Mouse (Mus musculus) stomach, embryonic 16.5 days (tissue): ENCODE measurements around the gene Snx11. TPM values are rescaled to one million over a fixed set of nuclear protein-coding genes. Genes with fewer than 3 reads are reported as not detected.

Experiments
- ATAC-seq: fragments of 200-750 bp; cut with Nextera tagmentation; 2 replicates; pipeline ENCODE4 v1.8.0; 2017; ENCODE audit warnings: moderate number of reproducible peaks, moderate TSS enrichment; ENCODE audit not compliant: insufficient read depth, low FRiP score
- H3K27ac ChIP-seq: fragments of 300-500 bp; sonication (generic); 2 replicates; pipeline ENCODE4 v1.5.1; 2014; ENCODE audit warnings: low read length
- H3K27me3 ChIP-seq: fragments of 300-500 bp; sonication (generic); 2 replicates; pipeline ENCODE4 v1.6.1; 2014; ENCODE audit warnings: low read length, control low read depth, mixed read lengths; ENCODE audit not compliant: control insufficient read depth, insufficient read depth
- H3K36me3 ChIP-seq: fragments of 300-500 bp; sonication (generic); 2 replicates; pipeline ENCODE4 v1.6.1; 2014; ENCODE audit warnings: low read length; ENCODE audit not compliant: control insufficient read depth, insufficient read depth
- H3K4me1 ChIP-seq: fragments of 300-500 bp; sonication (generic); 2 replicates; pipeline ENCODE4 v1.6.1; 2014; ENCODE audit warnings: low read length, control low read depth, mixed read lengths; ENCODE audit not compliant: control insufficient read depth, insufficient read depth
- H3K4me2 ChIP-seq: fragments of 300-500 bp; sonication (generic); 2 replicates; pipeline ENCODE4 v1.6.1; 2014; ENCODE audit warnings: low read depth, low read length, mixed read lengths
- H3K4me3 ChIP-seq: fragments of 300-500 bp; sonication (generic); replicated peaks from 2 replicates; pipeline ENCODE4 v1.5.1; 2014; ENCODE audit warnings: mild to moderate bottlenecking, low read length
- H3K9ac ChIP-seq: fragments of 300-500 bp; sonication (generic); 2 replicates; pipeline ENCODE4 v1.6.1; 2014; ENCODE audit warnings: low read length
- H3K9me3 ChIP-seq: fragments of 300-500 bp; sonication (generic); replicated peaks from 2 replicates; pipeline ENCODE4 v1.6.1; 2016; ENCODE audit warnings: low read length, control low read depth; ENCODE audit not compliant: control insufficient read depth
- WGBS: fragments of 180-500 bp; shearing (Covaris S2); extraction: QIAGEN DNeasy Blood & Tissue Kit; methylation state at CpG from one replicate; pipeline ENCODE4 v1.1.7; 2014; 5-methylcytosine and 5-hydroxymethylcytosine counted together
- polyA plus RNA-seq: library from polyadenylated mRNA; unstranded; fragments of >200 nt; fragmentation: Nextera tagmentation; extraction: Ambion mirVana; gene quantifications from 2 replicates; pipeline ENCODE4 v1.2.1, GENCODE M21; 2015

The Snx11 gene
- polyA plus RNA-seq, 1 experiment from 2014 or later: 14.6 TPM

- Histone ChIP-seq H3K36me3 (no peaks in the 10 kb centered on the region), H3K4me2 (no peak overlapping the region), H3K27me3 (no peaks in the 10 kb centered on the region), H3K4me3 (no peak overlapping the region), H3K27ac (no peak overlapping the region), H3K4me1 (no peaks in the 10 kb centered on the region), H3K9ac (no peak overlapping the region), H3K9me3 (no peaks in the 10 kb centered on the region)
- ATAC-seq: no peak
- 60% methylated on average over 1 of the region's 1 CpGs for WGBS
Measured at GRCm38 (mm10) chr11:96725833-96726232, 51.5 kb downstream of the Snx11 start.

GRCm38 (mm10) chr11:96718609-96719008 is 58.8 kb downstream of the Snx11 start:
- no peak for ATAC-seq
- no peaks in the 10 kb centered on the region for H3K36me3 ChIP-seq
- no peaks in the 10 kb centered on the region for H3K27me3 ChIP-seq
- H3K9ac ChIP-seq: no peak overlapping the region
- 58% methylated on average over 7 of the region's 7 CpGs for WGBS
- no peaks in the 10 kb centered on the region for H3K9me3 ChIP-seq
- no peak overlapping the region for H3K4me2 ChIP-seq
- no peaks in the 10 kb centered on the region for H3K4me1 ChIP-seq
- H3K27ac ChIP-seq: no peak overlapping the region
- no peak overlapping the region for H3K4me3 ChIP-seq

Other genes starting within 250 kb of the Snx11 start
- 67.5 and 75.1 TPM in 2 replicates for gene Cbx1, start 11.6 kb upstream of the Snx11 start, polyA plus RNA-seq
- 64.8 and 65.7 TPM in 2 replicates for gene Nfe2l1, start 52.4 kb upstream of the Snx11 start, polyA plus RNA-seq
- gene Copz2, start 72.3 kb upstream of the Snx11 start, polyA plus RNA-seq: 124 and 136 TPM in 2 replicates
- gene Cdk5rap3, start 138.9 kb upstream of the Snx11 start, polyA plus RNA-seq: 68.7 and 75.0 TPM in 2 replicates
- gene Prr15l, start 150.5 kb upstream of the Snx11 start, polyA plus RNA-seq: 70.8 and 81.7 TPM in 2 replicates
- 70.7 and 76.8 TPM in 2 replicates for gene Pnpo, start 166.4 kb upstream of the Snx11 start, polyA plus RNA-seq
- 13.4 and 14.6 TPM in 2 replicates for gene Sp2, start 205.4 kb upstream of the Snx11 start, polyA plus RNA-seq
- 6.1 and 9.7 TPM in 2 replicates for gene Sp6, start 235.8 kb upstream of the Snx11 start, polyA plus RNA-seq